Comparison of ENCODE assay signal across 22 mouse cellular contexts in genomic region chr8:42973619-42974539, GRCm38 (mm10).
DNase-seq lines count a peak whose midpoint lies in the region; ATAC-seq and TF ChIP-seq lines count a peak whose summit lies in the region.
"Had no signal": no experiment of that assay in that cellular context is flagged by ENCODE, and none has a peak within 500 bp of the region (broad histone marks: within the 10 kb centered on the region; RNA-seq: fewer than 3 reads in every experiment).

No protein-coding gene starts in this region.

- DNase-seq in hindbrain, embryonic 11.5 days (ENCODE audit: low spot score), result no peak
- DNase-seq in brain, embryonic 14.5 days (ENCODE audit: low read depth), result peak; percentile 84
- DNase-seq in cerebellum, postnatal 4 days (ENCODE audit: low spot score in 2 of 2), result no peak
- DNase-seq in adrenal gland, postnatal 25 days, result no peak
- DNase-seq: adrenal gland, adult 8-10 months; cerebellum, adult 18-20 months; cerebellum, postnatal 25 days; heart, postnatal 4 days; kidney, postnatal 36 days; lung, adult 2 months; lung, postnatal 36 days; right cerebral cortex, postnatal 4 days had no signal

- no peaks in the 10 kb centered on the region for H3K9me3 ChIP-seq in hindbrain, embryonic 12.5 days (replicated peaks)
- no peaks in the 10 kb centered on the region for H3K9me3 ChIP-seq in hindbrain, embryonic 11.5 days (ENCODE audit: control insufficient read depth, low read length)
- no peaks in the 10 kb centered on the region for H3K9me3 ChIP-seq in forebrain, embryonic 15.5 days
- no peaks in the 10 kb centered on the region for H3K9me3 ChIP-seq in midbrain, embryonic 13.5 days
- H3K9me3 ChIP-seq: heart, embryonic 13.5 days; limb, embryonic 12.5 days; liver, embryonic 12.5 days had no signal

- 71% methylated on average over 18 of the region's 18 CpGs for WGBS in hindbrain, embryonic 12.5 days
- WGBS in hindbrain, embryonic 11.5 days, result 75% methylated on average over 18 of the region's 18 CpGs
- 28% methylated on average over 18 of the region's 18 CpGs for whole genome bisulfite sequencing in forebrain, embryonic 15.5 days
- 59% methylated on average over 18 of the region's 18 CpGs for WGBS in midbrain, embryonic 13.5 days

- no peak overlapping the region for H3K27ac ChIP-seq in hindbrain, embryonic 12.5 days
- H3K27ac ChIP-seq in hindbrain, embryonic 11.5 days (ENCODE audit: low read depth, low read length), result no peak overlapping the region
- H3K27ac ChIP-seq in forebrain, embryonic 15.5 days (replicated peaks), result no peak overlapping the region
- no peak overlapping the region for H3K27ac ChIP-seq in midbrain, embryonic 13.5 days
- H3K27ac ChIP-seq: heart, embryonic 13.5 days; limb, embryonic 12.5 days; liver, embryonic 12.5 days; stomach, postnatal 0 days had no signal

- H3K4me2 ChIP-seq in hindbrain, embryonic 12.5 days (replicated peaks), result no peak overlapping the region
- no peak overlapping the region for H3K4me2 ChIP-seq in hindbrain, embryonic 11.5 days (replicated peaks; ENCODE audit: low read depth, low read length)
- H3K4me2 ChIP-seq in forebrain, embryonic 15.5 days (replicated peaks), result peak overlapping the region; percentile 20; the same call in 1 of the 2 replicates
- H3K4me2 ChIP-seq in midbrain, embryonic 13.5 days (replicated peaks), result no peak overlapping the region; the same call in 1 of the 2 replicates
- H3K4me2 ChIP-seq: heart, embryonic 13.5 days; limb, embryonic 12.5 days; liver, embryonic 12.5 days had no signal

- no peak overlapping the region for H3K9ac ChIP-seq in hindbrain, embryonic 12.5 days
- no peak overlapping the region for H3K9ac ChIP-seq in hindbrain, embryonic 11.5 days (ENCODE audit: low read depth, low read length)
- H3K9ac ChIP-seq in forebrain, embryonic 15.5 days (replicated peaks), result no peak overlapping the region
- H3K9ac ChIP-seq in midbrain, embryonic 13.5 days (replicated peaks), result no peak overlapping the region
- H3K9ac ChIP-seq: heart, embryonic 13.5 days; limb, embryonic 12.5 days; liver, embryonic 12.5 days had no signal

- TF ChIP-seq CTCF in brain, embryonic 14.5 days (IDR thresholded peaks at IDR 0.05; ENCODE audit: borderline replicate concordance, extremely low read depth, insufficient read depth, insufficient read length), result no peak

- TF ChIP-seq POLR2A in brain, embryonic 14.5 days (IDR thresholded peaks at IDR 0.05; ENCODE audit: borderline replicate concordance, extremely low read depth, insufficient read depth, insufficient read length, poor library complexity, severe bottlenecking), result no peak

- peaks cover 4% of the 10 kb centered on the region; the same call in 1 of the 2 replicates for H3K4me1 ChIP-seq in hindbrain, embryonic 12.5 days
- no peaks in the 10 kb centered on the region for H3K4me1 ChIP-seq in hindbrain, embryonic 11.5 days (replicated peaks; ENCODE audit: control insufficient read depth, insufficient read depth, low read length)
- peaks cover 10% of the 10 kb centered on the region for H3K4me1 ChIP-seq in forebrain, embryonic 15.5 days
- peaks cover 11% of the 10 kb centered on the region for H3K4me1 ChIP-seq in midbrain, embryonic 13.5 days (replicated peaks)
- H3K4me1 ChIP-seq: heart, embryonic 13.5 days; limb, embryonic 12.5 days; liver, embryonic 12.5 days had no signal

- no peak overlapping the region for H3K4me3 ChIP-seq in hindbrain, embryonic 12.5 days
- no peak overlapping the region for H3K4me3 ChIP-seq in hindbrain, embryonic 11.5 days (ENCODE audit: low read depth, low read length)
- H3K4me3 ChIP-seq in forebrain, embryonic 15.5 days, result no peak overlapping the region
- H3K4me3 ChIP-seq in midbrain, embryonic 13.5 days (replicated peaks), result no peak overlapping the region
- H3K4me3 ChIP-seq: heart, embryonic 13.5 days; limb, embryonic 12.5 days; liver, embryonic 12.5 days had no signal

- H3K36me3 ChIP-seq in hindbrain, embryonic 12.5 days, result no peaks in the 10 kb centered on the region
- no peaks in the 10 kb centered on the region for H3K36me3 ChIP-seq in hindbrain, embryonic 11.5 days (ENCODE audit: control insufficient read depth, insufficient read depth, low read length)
- no peaks in the 10 kb centered on the region for H3K36me3 ChIP-seq in forebrain, embryonic 15.5 days
- H3K36me3 ChIP-seq in midbrain, embryonic 13.5 days, result no peaks in the 10 kb centered on the region
- H3K36me3 ChIP-seq: heart, embryonic 13.5 days; limb, embryonic 12.5 days; liver, embryonic 12.5 days had no signal

- ATAC-seq in hindbrain, embryonic 12.5 days (ENCODE audit: low FRiP score), result peak; percentile 43; the same call in 1 of the 2 replicates
- ATAC-seq in hindbrain, embryonic 11.5 days (ENCODE audit: low FRiP score), result no peak
- peak; percentile 68 for ATAC-seq in forebrain, embryonic 15.5 days (replicated peaks)
- ATAC-seq in midbrain, embryonic 13.5 days, result peak; percentile 70
- ATAC-seq: CD4-positive, CD25-positive, alpha-beta regulatory T cell, adult 4 months; intestine, embryonic 16.5 days; liver, embryonic 12.5 days; Patski had no signal

- H3K27me3 ChIP-seq in hindbrain, embryonic 12.5 days, result no peaks in the 10 kb centered on the region
- no peaks in the 10 kb centered on the region for H3K27me3 ChIP-seq in hindbrain, embryonic 11.5 days (ENCODE audit: control insufficient read depth, insufficient read depth, low read length)
- no peaks in the 10 kb centered on the region for H3K27me3 ChIP-seq in forebrain, embryonic 15.5 days
- H3K27me3 ChIP-seq in midbrain, embryonic 13.5 days, result no peaks in the 10 kb centered on the region
- H3K27me3 ChIP-seq: heart, embryonic 13.5 days; limb, embryonic 12.5 days; liver, embryonic 12.5 days; Patski had no signal
